In the genomic region with DNA sequence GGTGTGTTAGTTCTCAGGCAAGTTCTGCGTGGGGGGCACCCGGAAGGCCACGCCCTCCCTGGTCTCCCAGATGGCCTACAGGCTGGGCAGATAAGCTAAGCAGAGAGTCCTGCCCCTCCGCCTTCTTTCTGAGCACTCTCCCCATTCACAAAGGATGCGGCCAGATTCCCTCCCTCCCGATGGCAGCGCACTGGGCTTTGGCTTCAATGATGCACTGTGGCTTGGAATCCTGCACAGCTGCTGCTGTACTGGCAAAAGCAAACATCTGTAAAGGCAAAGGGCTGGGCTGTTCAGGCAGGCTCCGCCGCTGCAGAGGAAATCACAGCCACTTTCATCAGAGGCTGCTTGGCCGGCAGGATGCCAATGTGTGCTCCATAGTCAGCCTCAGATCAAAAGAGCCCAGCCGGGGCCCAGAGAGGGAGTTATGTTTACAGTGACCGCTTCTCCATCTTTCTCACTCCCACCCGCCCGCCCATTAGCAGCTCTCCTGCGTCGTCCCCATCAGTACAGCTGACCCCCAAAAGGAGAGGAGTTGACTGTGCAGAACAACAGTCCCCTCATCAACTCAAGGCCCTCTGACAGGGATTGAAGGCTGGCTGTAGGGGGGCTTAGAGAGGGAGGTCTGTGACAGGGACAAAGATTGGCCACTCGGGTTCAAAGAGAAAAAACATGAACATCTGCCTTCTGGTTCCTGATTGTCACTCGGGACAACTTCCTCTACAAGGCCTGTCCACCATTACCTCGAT, we compare ENCODE assay signal across 8 mouse cellular contexts. TPM values are rescaled to one million over a fixed set of nuclear protein-coding genes. Genes with fewer than 3 reads are reported as not detected.
DNase-seq lines count a peak whose midpoint lies in the region; ATAC-seq and TF ChIP-seq lines count a peak whose summit lies in the region.

No protein-coding gene starts in this region.

- TF ChIP-seq EP300 in MEL (IDR thresholded peaks at IDR 0.05; ENCODE audit: low read depth in 1 of 2, low read length in 2 of 2), result peak; percentile 58 to 80

- no peak for TF ChIP-seq CTCF in MEL (IDR thresholded peaks at IDR 0.05 in 2 of 3, conservative IDR thresholded peaks at IDR 0.05 in 1 of 3; ENCODE audit: control insufficient read depth in 1 of 3, insufficient read depth in 1 of 3, low read depth in 2 of 3, low read length in 3 of 3, poor library complexity in 1 of 3, severe bottlenecking in 1 of 3)
- TF ChIP-seq CTCF in liver, adult 2 months (IDR thresholded peaks at IDR 0.05; ENCODE audit: low read depth, low read length), result no peak

- no peak overlapping the region for H3K9ac ChIP-seq in MEL (ENCODE audit: control insufficient read depth, low read depth, low read length, poor library complexity, severe bottlenecking)
- no peak overlapping the region for H3K9ac ChIP-seq in embryonic facial prominence, embryonic 15.5 days
- H3K9ac ChIP-seq in liver, adult 2 months (ENCODE audit: low read depth, low read length), result no peak overlapping the region
- peak overlapping the region; percentile 44 for H3K9ac ChIP-seq in midbrain, embryonic 16.5 days (ENCODE audit: low read depth, low read length)

- peaks cover 6 to 33% of the 10 kb centered on the region in 2 experiments for H3K36me3 ChIP-seq in MEL (ENCODE audit: control insufficient read depth in 1 of 2, insufficient read depth in 2 of 2, low read length in 2 of 2)
- peaks cover 40% of the 10 kb centered on the region for H3K36me3 ChIP-seq in embryonic facial prominence, embryonic 15.5 days
- H3K36me3 ChIP-seq in liver, adult 2 months (ENCODE audit: control insufficient read depth, insufficient read depth, low read length), result peaks cover 2% of the 10 kb centered on the region; the same call in 1 of the 2 replicates
- peaks cover 17% of the 10 kb centered on the region; the same call in 1 of the 2 replicates for H3K36me3 ChIP-seq in midbrain, embryonic 16.5 days (ENCODE audit: control insufficient read depth, insufficient read depth, low read length)

- ATAC-seq in embryonic facial prominence, embryonic 15.5 days (ENCODE audit: insufficient number of reproducible peaks, low FRiP score, low TSS enrichment, low read depth), result peak; percentile 67
- ATAC-seq in midbrain, embryonic 16.5 days, result peak; percentile 70

- TF ChIP-seq POLR2A in MEL (IDR thresholded peaks at IDR 0.05; ENCODE audit: control insufficient read depth in 1 of 2, insufficient read depth in 1 of 2, low read depth in 1 of 2, low read length in 2 of 2, poor library complexity in 1 of 2), result no peak
- TF ChIP-seq POLR2A in liver, adult 2 months (IDR thresholded peaks at IDR 0.05; ENCODE audit: extremely low read depth, insufficient read depth, low read length), result no peak

- peak; percentile 71 to 77 for DNase-seq in cerebellum, postnatal 10 days
- DNase-seq in cerebellum, adult 11-12 months, result no peak
- DNase-seq in MEL (ENCODE audit: low read depth, low spot score), result peak; percentile 75
- peak; percentile 49 for DNase-seq in heart, postnatal 25 days (ENCODE audit: low spot score)
- DNase-seq in liver, adult 2 months (ENCODE audit: extremely low read depth, low read depth, low spot score), result peak; percentile 49
- no peak for DNase-seq in thymus, postnatal 25 days

- H3K4me1 ChIP-seq in MEL (ENCODE audit: control insufficient read depth in 1 of 2, insufficient read depth in 2 of 2, low read length in 2 of 2), result peaks cover 7 to 36% of the 10 kb centered on the region in 2 experiments
- peaks cover 57% of the 10 kb centered on the region for H3K4me1 ChIP-seq in embryonic facial prominence, embryonic 15.5 days
- H3K4me1 ChIP-seq in liver, adult 2 months (ENCODE audit: control insufficient read depth, insufficient read depth, low read length), result peaks cover 42% of the 10 kb centered on the region
- peaks cover 41% of the 10 kb centered on the region for H3K4me1 ChIP-seq in midbrain, embryonic 16.5 days (ENCODE audit: control insufficient read depth, insufficient read depth, low read length)

- peak overlapping the region; percentile 34; the same call in 1 of the 2 replicates for H3K4me2 ChIP-seq in embryonic facial prominence, embryonic 15.5 days (replicated peaks)
- peak overlapping the region; percentile 13 for H3K4me2 ChIP-seq in midbrain, embryonic 16.5 days (ENCODE audit: low read length)

- intact Hi-C loops in heart, postnatal 25 days (cut with DNase I), result no loop called here

- H3K79me2 ChIP-seq in MEL (ENCODE audit: control insufficient read depth, insufficient read depth, low read length, poor library complexity), result peaks cover 47% of the 10 kb centered on the region
- peaks cover 38% of the 10 kb centered on the region for H3K79me2 ChIP-seq in liver, adult 2 months (ENCODE audit: control insufficient read depth, insufficient read depth, low read length)

- 11% methylated on average over 19 of the region's 19 CpGs for WGBS in embryonic facial prominence, embryonic 15.5 days
- WGBS in liver, adult 2 months, result 28% methylated on average over 19 of the region's 19 CpGs
- WGBS in midbrain, embryonic 16.5 days, result 5% methylated on average over 19 of the region's 19 CpGs

- H3K27me3 ChIP-seq in MEL (ENCODE audit: control insufficient read depth in 1 of 2, insufficient read depth in 2 of 2, low read length in 2 of 2), result no peaks in the 10 kb centered on the region
- no peaks in the 10 kb centered on the region for H3K27me3 ChIP-seq in embryonic facial prominence, embryonic 15.5 days
- no peaks in the 10 kb centered on the region for H3K27me3 ChIP-seq in liver, adult 2 months (ENCODE audit: control insufficient read depth, insufficient read depth, low read length)
- H3K27me3 ChIP-seq in midbrain, embryonic 16.5 days (ENCODE audit: control insufficient read depth, insufficient read depth, low read depth, low read length), result no peaks in the 10 kb centered on the region

- no peak for TF ChIP-seq RAD21 in MEL (IDR thresholded peaks at IDR 0.05; ENCODE audit: low read depth, low read length)

- H3K9me3 ChIP-seq in MEL (replicated peaks; ENCODE audit: insufficient read depth, low read length), result no peaks in the 10 kb centered on the region
- no peaks in the 10 kb centered on the region for H3K9me3 ChIP-seq in embryonic facial prominence, embryonic 15.5 days (replicated peaks)
- H3K9me3 ChIP-seq in midbrain, embryonic 16.5 days (replicated peaks; ENCODE audit: control insufficient read depth, low read length, poor library complexity, severe bottlenecking), result no peaks in the 10 kb centered on the region

- no peak overlapping the region for H3K4me3 ChIP-seq in MEL (ENCODE audit: control insufficient read depth in 1 of 2, insufficient read depth in 1 of 2, low read depth in 2 of 2, low read length in 2 of 2)
- H3K4me3 ChIP-seq in embryonic facial prominence, embryonic 15.5 days (replicated peaks), result peak overlapping the region; percentile 7; the same call in 1 of the 2 replicates
- no peak overlapping the region for H3K4me3 ChIP-seq in liver, adult 2 months (ENCODE audit: insufficient read depth, low read depth, low read length)
- H3K4me3 ChIP-seq in midbrain, embryonic 16.5 days (ENCODE audit: low read depth, low read length), result no peak overlapping the region

- H3K27ac ChIP-seq in MEL (ENCODE audit: control insufficient read depth, low read depth, low read length), result peak overlapping the region; percentile 40; the same call in 1 of the 2 replicates
- peak overlapping the region; percentile 83 for H3K27ac ChIP-seq in embryonic facial prominence, embryonic 15.5 days (replicated peaks)
- peak overlapping the region; percentile 27; the same call in 1 of the 2 replicates for H3K27ac ChIP-seq in liver, adult 2 months (replicated peaks; ENCODE audit: insufficient read depth, low read depth, low read length)
- H3K27ac ChIP-seq in midbrain, embryonic 16.5 days (ENCODE audit: low read length), result peak overlapping the region; percentile 76

TF ChIP-seq in MEL, 35 proteins besides CTCF, POLR2A, EP300 and RAD21:
- peak; percentile 39; the same call in 1 of the 2 replicates for TF ChIP-seq GATA1 (IDR thresholded peaks at IDR 0.05; ENCODE audit: low read depth, low read length)
- TF ChIP-seq CHD1 (IDR thresholded peaks at IDR 0.05; ENCODE audit: low read depth, low read length), result no peak
- TF ChIP-seq TBP (IDR thresholded peaks at IDR 0.05; ENCODE audit: low read depth, low read length), result no peak
- no peak for TF ChIP-seq GABPA (IDR thresholded peaks at IDR 0.05; ENCODE audit: low read depth, low read length)
- TF ChIP-seq TCF12 (IDR thresholded peaks at IDR 0.05; ENCODE audit: low read depth, low read length), result peak; percentile 59
- no peak for TF ChIP-seq ZNF384 (IDR thresholded peaks at IDR 0.05; ENCODE audit: low read depth, low read length)
- peak; percentile 38; the same call in 1 of the 2 replicates for TF ChIP-seq ETS1 (IDR thresholded peaks at IDR 0.05; ENCODE audit: low read depth, low read length)
- no peak for TF ChIP-seq SMC3 (IDR thresholded peaks at IDR 0.05; ENCODE audit: low read depth, low read length)
- peak; percentile 76 for TF ChIP-seq TAL1 (IDR thresholded peaks at IDR 0.05; ENCODE audit: low read length)
- no peak for TF ChIP-seq MEF2A (IDR thresholded peaks at IDR 0.05; ENCODE audit: extremely low read depth, insufficient replicate concordance, low read depth, low read length, poor library complexity, severe bottlenecking)
- TF ChIP-seq E2F4 (IDR thresholded peaks at IDR 0.05; ENCODE audit: borderline replicate concordance, low read depth, low read length), result no peak

RNA-seq across cellular contexts. Expression of a gene that starts 21.0 kb away (rescaled TPM):
- 27.4 and 28.6 TPM in 2 replicates for total RNA-seq in MEL (2012; rRNA removed)
- polyA plus RNA-seq in MEL (2012; ENCODE audit: insufficient read depth in 1 of 2, insufficient read length in 2 of 2, low read depth in 1 of 2, low replicate concordance in 2 of 2, missing spikeins in 1 of 2), result 10 to 100 TPM in 1 of 2 experiments, not detected in 1; 66.0 TPM
- 37.7 and 39.1 TPM in 2 replicates for polyA plus RNA-seq in embryonic facial prominence, embryonic 15.5 days (2015; fragmentation: Nextera tagmentation; extraction: Ambion mirVana)
- total RNA-seq in heart, postnatal 25 days (2021), result 10 to 100 TPM; 18.2 to 18.6 TPM
- total RNA-seq in liver, adult 2 months (2014; rRNA removed), result 4.4 and 6.2 TPM in 2 replicates
- polyA plus RNA-seq in liver, adult 2 months (2012; rRNA removed), result 27.3 and 31.4 TPM in 2 replicates
- 59.5 and 62.0 TPM in 2 replicates for polyA plus RNA-seq in midbrain, embryonic 16.5 days (2015; fragmentation: Nextera tagmentation; extraction: Ambion mirVana)

RNA-seq across cellular contexts. Expression of a gene that starts 37.7 kb away (rescaled TPM):
- total RNA-seq in MEL (2012; rRNA removed), result 14.9 and 16.6 TPM in 2 replicates
- polyA plus RNA-seq in MEL (2012; ENCODE audit: insufficient read depth in 1 of 2, insufficient read length in 2 of 2, low read depth in 1 of 2, low replicate concordance in 2 of 2, missing spikeins in 1 of 2), result 10 to 100 TPM in 1 of 2 experiments, not detected in 1; 31.6 TPM
- 14.2 and 16.1 TPM in 2 replicates for polyA plus RNA-seq in embryonic facial prominence, embryonic 15.5 days (2015; fragmentation: Nextera tagmentation; extraction: Ambion mirVana)
- 10 to 100 TPM; 13.4 to 19.0 TPM for total RNA-seq in heart, postnatal 25 days (2021)
- total RNA-seq in liver, adult 2 months (2014; rRNA removed), result 9.1 and 9.7 TPM in 2 replicates
- polyA plus RNA-seq in liver, adult 2 months (2012; rRNA removed), result 9.2 and 11.5 TPM in 2 replicates
- 33.5 and 34.3 TPM in 2 replicates for polyA plus RNA-seq in midbrain, embryonic 16.5 days (2015; fragmentation: Nextera tagmentation; extraction: Ambion mirVana)

Comparison
In these comparisons a context has a peak if more than half of its experiments do, and no peak if none do; other contexts are left out.
1. DNase-seq: peak in cerebellum, postnatal 10 days (2 of 2), MEL (single experiment), heart, postnatal 25 days (single experiment) and liver, adult 2 months (single experiment); none in cerebellum, adult 11-12 months (single experiment) and thymus, postnatal 25 days (single experiment).
2. H3K27ac ChIP-seq: peak in every context shown above with its lines; median percentile 83 in embryonic facial prominence, embryonic 15.5 days; 76 in midbrain, embryonic 16.5 days; 40 in MEL; 27 in liver, adult 2 months.